Mouse (Mus musculus) ES-E14 (cell line): ENCODE measurements around the gene Acsl1.

Experiments used
- CHD2 ChIP-seq: IDR thresholded peaks from 2 replicates; pipeline ENCODE4 v1.6.1; 2014; ENCODE audit warnings: mild to moderate bottlenecking, low read depth, low read length, inconsistent platforms
- HCFC1 ChIP-seq: IDR thresholded peaks from 2 replicates; pipeline ENCODE4 v1.6.1; 2012; ENCODE audit warnings: low read length, inconsistent platforms, borderline replicate concordance; ENCODE audit not compliant: insufficient read depth
- MAFK ChIP-seq: IDR thresholded peaks from 2 replicates; pipeline ENCODE4 v1.6.1; 2014; ENCODE audit warnings: mild to moderate bottlenecking, low read depth, low read length, inconsistent platforms; ENCODE audit not compliant: insufficient read depth
- ZC3H11A ChIP-seq: IDR thresholded peaks from 2 replicates; pipeline ENCODE4 v1.6.1; 2012; ENCODE audit warnings: low read depth, mild to moderate bottlenecking, inconsistent platforms, low read length, borderline replicate concordance
- ZNF384 ChIP-seq: IDR thresholded peaks from 2 replicates; pipeline ENCODE4 v1.6.1; 2012; ENCODE audit warnings: low read depth, low read length, inconsistent platforms

- TF ChIP-seq CHD2 (no peak), HCFC1 (no peak), MAFK (no peak), ZNF384 (no peak), ZC3H11A (no peak)
These were observed 21.8 kb upstream of the Acsl1 start for GRCm38 (mm10) chr8:46449063-46449462.
